Mouse (Mus musculus): ENCODE measurements around the gene Bmp8a.
"Not testable (repeated sequence)": the region's sequence is repeated elsewhere in the genome, so short reads cannot be mapped to it uniquely, and the experiment has no call there.

The Bmp8a gene

GRCm38 (mm10) chr4:123284731-123285624 is 58.1 kb downstream of the Bmp8a start:
- no peak for DNase-seq

- DNase-seq = not testable (repeated sequence)
Observed at GRCm38 (mm10) chr4:123283675-123284064, 59.4 kb downstream of the Bmp8a start.

GRCm38 (mm10) chr4:123282915-123283674 is 60.0 kb downstream of the Bmp8a start:
- DNase-seq = peak; percentile 49

GRCm38 (mm10) chr4:123282500-123282899 is 60.6 kb downstream of the Bmp8a start:
- DNase-seq = peak; percentile 95

- no peak for DNase-seq
Observed at GRCm38 (mm10) chr4:123280117-123280516, 62.9 kb downstream of the Bmp8a start.

GRCm38 (mm10) chr4:123271063-123271462 is 72.0 kb downstream of the Bmp8a start:
- no peak for DNase-seq
